Mouse (Mus musculus) cerebellum, adult 11 months (tissue): Measurements from ENCODE around the gene Lamtor5.
"Not testable (repeated sequence)": the region's sequence is repeated elsewhere in the genome, so short reads cannot be mapped to it uniquely, and the experiment has no call there.

Source experiments
- DNase-seq: peaks from one replicate; pipeline ENCODE4 v3.0.0; 2022

Lamtor5 gene

DNA sequence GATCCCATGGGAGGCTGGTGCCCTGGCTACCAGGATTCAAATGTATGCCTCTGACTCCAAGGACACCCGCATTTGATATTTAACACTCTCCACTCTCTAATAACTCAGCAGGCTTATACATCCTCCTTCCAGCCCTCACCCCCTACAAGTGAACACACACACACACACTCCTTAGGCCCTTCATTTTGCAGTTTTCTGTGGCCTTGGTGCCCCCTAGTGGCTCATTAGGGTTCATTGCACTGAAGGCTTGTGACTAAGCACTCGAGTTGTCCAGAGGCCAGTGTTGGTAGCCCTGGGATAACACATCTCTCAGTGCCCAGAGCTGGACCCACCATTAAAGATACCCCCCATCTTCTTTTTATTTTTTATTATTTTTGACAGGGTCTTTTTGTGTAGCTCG lies 4.8 kb upstream of the Lamtor5 start:
- DNase-seq, result peak; percentile 54

DNA sequence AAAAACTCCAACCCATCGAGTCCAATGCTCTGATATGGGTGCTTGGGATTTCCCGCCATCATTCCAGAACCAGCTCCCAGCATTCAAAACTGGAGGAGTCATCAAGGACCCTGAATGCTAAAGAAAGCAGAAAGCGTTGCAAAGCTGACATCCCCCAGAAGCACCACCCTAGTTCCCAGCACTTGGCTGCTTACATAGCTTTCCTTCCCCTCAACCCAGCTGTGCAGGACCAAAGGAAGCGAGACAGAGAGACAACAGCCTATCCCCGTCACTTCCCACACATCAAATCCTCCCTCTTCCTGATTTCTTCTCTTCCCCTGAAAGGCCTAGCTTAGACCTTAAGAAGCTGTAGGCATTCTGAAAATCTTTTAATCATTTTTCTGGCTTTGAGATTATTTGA lies 3.3 kb upstream of the Lamtor5 start:
- no peak for DNase-seq

DNA sequence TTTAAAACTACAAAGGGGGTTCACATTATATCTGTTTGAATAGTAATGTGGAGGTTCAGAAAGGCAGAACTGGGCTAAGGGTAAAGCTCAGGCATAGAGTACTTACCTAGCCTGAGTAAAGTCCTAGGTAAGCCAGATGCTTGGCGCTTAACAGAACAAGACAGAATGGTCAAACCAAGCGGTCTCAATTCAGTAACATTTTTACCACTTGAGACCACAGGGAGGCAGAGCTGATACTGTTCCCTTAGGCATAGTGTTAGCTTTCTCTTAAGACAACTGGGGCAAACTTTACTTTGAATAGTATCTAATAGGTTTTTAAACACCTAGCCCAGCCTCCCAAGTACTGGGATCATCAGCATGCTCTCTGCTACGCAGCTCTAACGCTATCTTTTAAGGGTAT lies 2.7 kb upstream of the Lamtor5 start:
- no peak for DNase-seq

DNA sequence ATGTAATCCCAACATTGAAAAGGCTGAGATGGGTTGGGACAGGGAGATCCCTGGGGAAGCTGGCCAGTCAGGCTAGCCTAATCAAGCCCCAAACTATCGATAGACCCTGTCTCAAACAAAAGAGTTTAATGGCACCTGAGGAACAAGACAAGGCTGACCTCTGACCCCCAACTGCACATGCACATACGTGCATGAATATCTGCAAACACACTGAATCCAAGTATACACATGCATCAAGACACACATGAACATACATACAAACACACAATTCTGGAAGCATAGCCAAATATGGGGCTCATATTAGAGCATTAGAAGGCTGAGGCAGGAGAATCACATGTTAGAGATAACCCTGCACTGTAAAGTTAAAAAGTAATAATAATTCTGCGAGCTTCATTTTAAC lies 2.0 kb upstream of the Lamtor5 start:
- no peak for DNase-seq

DNA sequence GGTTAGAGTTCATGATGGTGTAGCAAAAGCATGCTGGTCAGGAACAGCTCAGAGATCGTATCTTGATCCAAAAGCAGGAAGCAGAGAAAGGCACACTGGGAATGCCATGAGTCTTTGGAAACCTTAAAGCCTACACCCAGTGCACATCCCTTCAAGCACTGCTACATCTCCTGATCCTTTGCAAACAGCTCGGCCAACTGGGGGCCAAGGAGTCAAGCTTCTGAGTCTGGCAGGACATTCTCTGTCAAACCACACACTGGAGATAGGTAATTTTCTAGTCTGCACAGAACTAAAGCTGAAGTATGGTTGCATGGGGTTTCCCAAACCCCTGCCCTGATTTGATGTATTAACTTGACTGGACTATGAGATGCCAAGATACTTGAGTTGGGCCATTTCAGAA lies 7.5 kb downstream of the Lamtor5 start:
- DNase-seq, result no peak

DNA sequence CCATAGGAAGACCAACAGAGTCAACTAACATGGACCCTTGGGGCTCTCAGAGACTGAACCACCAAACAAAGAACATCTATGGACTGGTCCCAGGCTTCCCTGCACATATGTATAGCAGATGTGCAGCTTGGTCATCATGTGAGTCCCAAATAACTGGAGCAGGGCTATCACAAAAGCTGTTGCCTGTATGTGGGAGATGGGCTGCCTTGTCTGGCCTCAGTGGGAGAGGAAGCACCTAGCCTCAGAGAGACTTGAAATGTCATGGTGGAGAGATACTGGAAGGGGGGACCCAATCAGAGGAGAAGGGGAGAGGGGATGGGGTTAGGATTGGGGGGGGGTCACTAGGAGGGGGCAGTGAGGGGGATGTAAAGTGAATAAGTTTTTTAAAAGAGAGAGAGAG lies 8.7 kb downstream of the Lamtor5 start:
- no peak for DNase-seq

DNA sequence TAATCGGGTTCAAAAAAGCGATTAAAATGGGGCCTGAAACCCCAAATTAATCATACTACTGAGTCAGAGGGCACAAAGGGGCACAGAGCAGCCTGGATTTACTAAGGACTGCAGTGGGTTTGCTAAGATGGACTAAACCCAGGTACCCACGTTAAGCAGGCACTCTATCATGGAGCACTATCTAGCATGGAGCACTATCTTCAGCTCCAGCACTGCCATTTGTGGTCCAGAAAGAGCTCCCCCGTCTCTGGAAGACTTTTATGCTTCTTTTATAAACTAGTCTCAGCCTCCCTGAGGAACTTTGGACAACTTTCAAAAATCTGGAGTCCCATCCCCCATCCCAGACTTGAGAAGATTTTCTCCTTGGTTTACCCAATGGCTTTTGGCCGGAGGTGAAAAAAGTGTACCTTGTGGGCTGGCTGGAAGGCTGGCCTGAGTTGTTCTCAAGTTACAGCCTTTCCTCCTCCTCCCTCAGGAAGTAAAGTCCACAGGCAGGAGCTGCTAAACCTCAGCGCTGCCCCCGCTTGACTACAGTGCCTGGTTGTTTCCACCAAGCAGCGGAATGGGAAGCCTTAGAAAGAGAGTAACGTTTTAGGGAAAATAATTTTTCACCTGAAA lies 12.2 kb downstream of the Lamtor5 start, which contains the start of gene Slc16a4:
Slc16a4 (plus strand) TSS at position 467 of the 618 bp plus-strand sequence.
- no peak for DNase-seq

DNA sequence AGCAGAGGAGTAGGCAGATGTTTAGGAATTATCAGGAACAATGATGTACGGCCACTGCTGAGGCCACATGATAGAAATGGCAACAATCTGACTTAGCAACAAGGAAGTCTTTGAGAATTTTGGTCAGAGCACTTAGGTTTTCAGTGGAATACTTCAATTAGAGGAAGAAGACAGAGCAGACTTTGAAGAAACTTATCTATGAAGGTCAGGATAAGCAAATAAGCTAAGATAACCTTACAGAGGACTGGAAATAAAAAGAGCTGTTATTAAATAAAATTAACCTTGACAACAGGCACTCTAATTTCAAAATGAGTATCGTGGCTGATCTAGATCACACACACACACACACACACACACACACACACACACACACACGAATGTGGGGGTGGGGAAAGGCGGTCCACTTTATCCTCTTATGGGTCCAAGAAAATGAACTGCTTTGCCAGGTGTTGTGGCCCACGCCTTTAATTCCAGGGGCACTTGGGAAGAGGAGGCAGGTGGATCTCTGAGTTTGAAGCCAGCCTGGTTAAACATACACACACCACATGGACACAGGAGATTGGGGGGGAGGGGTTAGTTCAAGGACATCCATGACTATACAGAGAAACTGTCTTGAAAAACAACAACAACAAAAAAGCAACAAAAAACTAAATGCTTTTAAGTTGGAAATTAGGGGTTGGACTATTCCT lies 17.2 kb downstream of the Lamtor5 start:
- DNase-seq, result no peak

DNA sequence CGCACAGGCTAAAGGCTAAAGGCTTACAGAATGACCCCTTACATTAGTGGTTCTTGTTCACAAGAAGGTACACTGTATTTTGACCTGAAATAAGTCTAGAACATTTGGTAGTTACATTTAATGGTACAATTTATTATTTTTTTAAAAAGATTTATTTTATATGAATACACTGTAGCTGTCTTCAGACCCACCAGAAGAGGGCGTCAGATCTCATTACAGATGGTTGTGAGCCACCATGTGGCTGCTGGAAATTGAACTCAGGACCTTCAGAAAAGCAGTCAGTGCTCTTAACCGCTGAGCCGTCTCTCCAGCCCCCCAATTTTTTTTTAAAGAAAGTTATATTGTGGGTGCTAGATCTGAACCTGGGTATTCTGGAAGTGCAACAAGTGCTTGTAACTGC lies 18.3 kb downstream of the Lamtor5 start:
- not testable (repeated sequence) for DNase-seq

DNA sequence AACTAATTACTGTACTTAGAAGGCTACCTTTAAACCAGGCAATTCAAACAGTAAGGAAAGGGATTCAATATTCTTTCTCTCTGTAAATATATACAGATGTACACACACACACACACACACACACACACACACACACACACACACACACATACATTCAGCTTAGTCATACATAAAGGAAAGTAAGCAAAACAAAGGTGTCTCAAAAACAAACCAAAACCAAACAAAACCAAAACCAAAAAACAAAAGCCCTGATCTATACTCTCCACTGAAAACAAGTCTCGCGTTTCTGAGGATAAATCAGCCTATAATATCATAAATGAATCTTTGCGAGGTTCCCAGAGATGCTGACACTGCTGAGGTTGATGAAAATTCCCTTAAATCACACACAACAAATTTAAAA lies 38.7 kb downstream of the Lamtor5 start:
- DNase-seq, result no peak

DNA sequence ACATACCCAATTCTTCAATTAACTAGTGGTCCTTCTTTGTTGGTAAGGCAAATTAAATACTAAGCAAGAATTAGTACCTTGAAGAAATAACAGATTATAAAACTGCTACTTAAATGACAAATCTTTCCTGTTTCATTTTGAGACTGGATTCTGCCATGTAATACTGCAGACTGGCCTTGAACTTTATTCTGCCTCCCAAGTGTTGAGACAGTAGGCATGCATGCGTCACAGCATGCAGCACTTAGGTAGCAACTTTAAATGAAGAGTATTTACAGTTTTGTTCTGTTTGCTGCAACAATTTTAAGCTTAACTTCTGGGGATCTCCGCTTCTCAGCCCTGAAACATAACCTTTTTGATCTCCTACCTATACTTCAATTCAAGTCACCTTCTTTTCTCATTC lies 42.5 kb downstream of the Lamtor5 start:
- DNase-seq, result no peak

DNA sequence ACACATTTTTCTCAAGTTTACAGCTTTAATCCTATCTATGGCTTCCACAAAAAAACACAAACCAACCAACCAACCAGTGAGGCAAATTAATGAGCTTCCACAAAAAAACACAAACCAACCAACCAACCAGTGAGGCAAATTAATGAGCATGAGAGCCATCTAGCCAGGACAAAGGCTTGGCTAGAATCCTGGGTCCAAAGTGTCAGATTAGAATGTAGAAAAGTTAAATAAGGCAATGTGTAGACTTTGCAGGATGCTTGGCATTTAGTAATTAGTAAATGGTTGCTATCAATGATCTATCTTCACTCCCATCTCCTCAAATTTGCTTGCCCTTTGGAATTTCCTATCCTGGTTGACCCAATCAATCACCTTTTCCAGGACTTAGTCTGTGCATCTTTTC lies 43.1 kb downstream of the Lamtor5 start:
- DNase-seq, result no peak

DNA sequence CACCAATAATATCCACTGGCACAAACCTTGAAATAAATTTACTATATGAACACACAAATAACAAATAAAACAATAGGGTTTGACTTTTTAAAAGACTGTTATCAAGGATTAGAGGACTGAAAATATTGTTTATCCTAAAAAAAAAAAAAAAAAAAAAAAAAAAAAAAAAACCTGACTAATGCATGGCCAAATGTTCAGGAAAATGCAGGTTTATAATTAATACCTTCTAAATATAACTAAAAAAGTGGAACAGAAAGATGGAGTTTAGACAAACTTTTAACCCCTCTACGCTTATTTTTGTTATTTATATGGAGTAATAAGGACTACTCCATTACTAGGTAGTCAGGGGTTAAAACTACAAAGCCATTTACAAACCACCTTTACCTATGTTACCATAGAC lies 47.8 kb downstream of the Lamtor5 start:
- DNase-seq, result no peak

DNA sequence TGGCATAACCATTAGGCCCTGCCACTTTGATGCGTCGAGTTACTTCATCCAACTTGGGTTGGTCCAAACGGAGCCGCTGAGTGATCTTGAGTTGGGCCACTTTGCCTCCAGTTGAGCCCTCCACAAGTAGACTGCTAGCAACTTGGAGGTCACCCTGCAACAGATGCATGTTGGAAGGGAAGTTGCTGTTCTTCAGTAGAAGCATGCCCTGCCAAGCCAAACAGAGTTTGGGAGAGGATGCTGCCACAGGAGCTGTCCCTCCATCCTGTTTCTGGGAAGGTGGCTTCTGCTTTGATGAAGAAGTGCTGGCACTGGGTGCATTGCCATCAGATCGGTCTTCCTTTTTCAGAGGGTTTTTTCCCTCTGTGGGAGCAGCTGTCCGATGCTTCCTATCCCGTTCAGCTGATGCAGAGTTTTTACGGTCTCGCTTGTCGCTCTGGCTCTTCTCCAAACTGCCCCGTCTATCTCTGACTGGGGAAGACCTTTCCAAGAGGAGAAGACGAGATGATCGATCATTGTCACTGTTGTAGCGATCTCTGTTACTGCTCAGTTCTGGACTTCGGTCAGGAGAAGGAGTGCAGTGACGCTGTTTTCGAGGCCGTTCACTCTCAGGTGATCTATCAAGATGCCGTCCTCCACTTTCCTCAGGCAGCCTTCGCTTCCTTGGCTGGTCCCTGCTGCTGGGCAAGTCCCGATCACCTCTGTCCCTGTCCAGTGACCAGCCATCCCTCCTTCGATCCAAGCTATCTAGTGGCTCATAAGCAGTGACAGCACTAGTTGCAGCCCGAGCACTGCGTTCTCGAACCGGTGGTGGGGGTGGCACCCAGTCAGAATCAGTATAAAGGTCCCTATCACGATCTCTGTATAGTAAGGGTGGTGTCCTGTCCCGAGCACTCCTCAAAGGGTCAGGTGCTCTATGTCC lies 52.1 kb downstream of the Lamtor5 start:
- DNase-seq, result peak; percentile 11

DNA sequence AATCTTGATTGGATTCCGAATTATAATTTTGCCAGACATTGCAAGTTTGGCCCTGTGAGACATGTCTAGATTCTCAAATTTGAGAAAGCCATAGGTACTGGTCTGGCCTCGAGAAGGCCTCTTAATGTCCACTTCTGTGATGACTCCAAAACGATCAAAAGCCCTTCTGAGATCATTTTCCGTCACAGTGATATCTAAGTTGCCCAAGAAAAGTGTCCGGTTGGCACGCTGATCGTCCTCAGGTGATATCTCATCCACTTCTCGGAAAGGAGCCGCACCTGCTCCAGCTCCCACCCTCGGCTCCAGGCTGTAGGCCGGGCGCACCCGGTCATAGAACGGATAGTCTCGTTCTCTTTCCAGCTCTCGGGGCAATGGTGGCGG lies 53.1 kb downstream of the Lamtor5 start:
- DNase-seq, result no peak

DNA sequence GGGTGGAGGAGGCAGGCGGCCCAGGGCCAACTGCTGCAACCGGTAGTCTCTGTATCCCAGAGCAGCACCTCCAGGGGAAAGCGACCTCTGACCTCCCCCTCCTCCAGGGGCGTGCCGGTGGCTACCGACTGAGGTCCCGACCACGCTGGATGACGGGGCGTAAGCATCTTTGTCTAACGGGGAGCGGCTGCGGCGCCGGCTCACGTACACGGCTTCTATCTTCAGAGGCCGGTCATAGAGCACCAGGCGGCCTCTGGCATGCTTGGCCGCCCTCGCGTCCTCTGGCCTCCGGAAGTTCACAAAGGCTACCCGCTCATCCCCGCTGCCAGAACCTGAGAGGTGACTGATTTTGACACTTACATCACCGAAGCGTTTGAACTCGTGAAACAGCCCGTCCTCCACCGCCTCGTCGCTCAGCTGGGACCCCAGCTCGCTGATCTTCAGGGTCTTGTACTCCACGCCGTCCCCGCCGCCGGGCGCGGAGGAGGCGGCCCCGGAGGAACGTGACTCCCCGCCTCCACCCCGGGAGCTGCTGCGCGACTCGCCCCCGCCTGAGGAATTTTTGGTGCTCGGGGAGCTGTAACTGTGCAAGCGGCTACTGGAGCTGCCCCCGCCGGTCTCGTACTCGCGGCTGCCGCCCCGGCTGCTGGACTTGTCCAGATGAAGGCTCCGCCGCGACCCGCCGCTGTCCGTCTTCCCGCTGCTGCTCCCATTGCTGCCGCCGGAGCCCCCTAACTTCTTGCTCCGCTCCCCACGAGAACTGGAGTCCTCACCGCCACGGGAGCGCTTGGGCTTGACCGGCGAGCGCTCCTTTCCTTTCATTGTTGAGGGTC lies 53.7 kb downstream of the Lamtor5 start:
- DNase-seq, result peak; percentile 46

DNA sequence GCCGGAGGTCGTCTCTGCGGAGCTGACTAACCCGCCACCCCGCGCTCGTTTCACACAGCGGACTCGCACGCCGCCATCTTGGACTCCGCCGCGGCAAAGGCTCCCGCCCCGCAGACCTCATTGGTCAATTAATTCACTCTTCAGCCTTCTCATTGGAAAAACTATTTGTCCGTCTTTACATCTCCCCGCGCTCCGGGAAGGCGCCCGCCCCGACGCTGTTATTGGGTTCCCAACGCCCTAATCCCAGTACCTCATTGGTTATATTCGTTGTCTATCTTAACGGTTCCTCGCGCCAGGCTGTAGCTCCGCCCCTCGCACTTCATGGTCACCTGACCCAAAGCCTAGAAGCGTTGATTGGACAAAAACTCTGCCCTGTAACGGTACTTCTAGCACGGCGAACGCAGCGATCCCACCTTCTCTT lies 54.3 kb downstream of the Lamtor5 start:
- DNase-seq, result peak; percentile 96
